Mouse (Mus musculus): ENCODE data around the gene Cyb561d2. TPM values are rescaled to one million over a fixed set of nuclear protein-coding genes. Genes with fewer than 3 reads are reported as not detected.

Cyb561d2 gene
- polyA plus RNA-seq, 1 experiment, result 10.3 TPM

DNA sequence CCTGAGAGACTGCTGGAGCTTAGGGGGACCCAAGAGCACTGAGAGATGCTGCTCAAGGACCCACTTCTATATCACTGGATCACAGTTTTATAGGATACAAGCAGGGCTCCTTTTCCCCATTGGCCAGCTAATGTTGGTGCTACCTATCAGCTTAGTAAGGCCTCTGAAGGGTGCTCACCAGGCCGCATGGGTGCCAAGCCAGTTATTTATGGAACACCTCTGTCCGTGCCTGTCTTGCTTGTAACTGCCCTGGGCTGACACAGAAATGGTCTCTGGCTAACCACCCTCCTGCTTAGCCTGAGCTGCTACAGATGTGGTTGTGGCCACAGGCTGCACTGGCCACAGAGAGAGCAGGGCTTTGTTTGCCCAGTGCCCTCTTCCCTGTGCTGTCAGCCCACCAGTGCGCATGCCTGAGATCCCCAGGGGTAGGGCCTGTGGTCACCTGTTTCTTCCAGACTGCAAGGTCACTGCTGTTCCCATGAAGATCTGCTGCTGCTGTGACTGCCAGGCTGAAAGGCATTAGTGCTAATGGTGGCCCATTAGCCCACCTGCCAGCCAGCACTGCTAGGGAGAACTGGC lies 41.2 kb downstream of the Cyb561d2 start:
- no peak overlapping the region for H3K4me3 ChIP-seq (replicated peaks; ENCODE audit: control insufficient read depth, low read depth, low read length)
- no peak overlapping the region for H3K27ac ChIP-seq (ENCODE audit: control insufficient read depth, insufficient read depth, low read depth, low read length, poor library complexity)
- 78% methylated on average over 3 of the region's 3 CpGs for WGBS
- TF ChIP-seq CTCF (IDR thresholded peaks at IDR 0.05; ENCODE audit: control insufficient read depth, insufficient read depth, low read length) (no peak), POLR2A (IDR thresholded peaks at IDR 0.05; ENCODE audit: borderline replicate concordance, control insufficient read depth, low read depth, low read length) (no peak)
- no peaks in the 10 kb centered on the region for H3K4me1 ChIP-seq (ENCODE audit: control insufficient read depth, insufficient read depth, low read length)

DNA sequence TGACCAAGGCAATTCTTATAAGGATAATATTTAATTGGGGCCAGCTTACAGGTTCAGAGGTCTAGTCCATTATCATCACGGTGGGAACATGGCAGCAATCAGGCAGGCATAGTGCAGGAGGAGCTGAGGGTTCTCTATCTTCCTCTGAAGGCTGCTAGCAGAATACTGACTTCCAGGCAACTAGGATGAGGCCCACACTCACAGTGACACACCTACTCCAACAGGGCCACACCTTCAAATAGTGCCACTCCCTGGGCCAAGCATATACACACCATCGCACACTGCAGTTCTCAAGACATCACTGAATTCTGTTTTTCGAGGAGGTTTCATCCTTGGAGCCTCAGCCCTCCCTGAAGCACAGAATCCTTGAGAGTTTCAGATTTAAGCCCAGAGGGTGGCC lies 45.6 kb downstream of the Cyb561d2 start:
- WGBS, result 80% methylated on average over 3 of the region's 3 CpGs
- Histone ChIP-seq H3K4me3 (replicated peaks; ENCODE audit: control insufficient read depth, low read depth, low read length) (no peak overlapping the region), H3K27ac (ENCODE audit: control insufficient read depth, insufficient read depth, low read depth, low read length, poor library complexity) (no peak overlapping the region), H3K4me1 (ENCODE audit: control insufficient read depth, insufficient read depth, low read length) (no peaks in the 10 kb centered on the region)
- TF ChIP-seq POLR2A (IDR thresholded peaks at IDR 0.05; ENCODE audit: borderline replicate concordance, control insufficient read depth, low read depth, low read length), result no peak
- TF ChIP-seq CTCF (IDR thresholded peaks at IDR 0.05; ENCODE audit: control insufficient read depth, insufficient read depth, low read length), result no peak

DNA sequence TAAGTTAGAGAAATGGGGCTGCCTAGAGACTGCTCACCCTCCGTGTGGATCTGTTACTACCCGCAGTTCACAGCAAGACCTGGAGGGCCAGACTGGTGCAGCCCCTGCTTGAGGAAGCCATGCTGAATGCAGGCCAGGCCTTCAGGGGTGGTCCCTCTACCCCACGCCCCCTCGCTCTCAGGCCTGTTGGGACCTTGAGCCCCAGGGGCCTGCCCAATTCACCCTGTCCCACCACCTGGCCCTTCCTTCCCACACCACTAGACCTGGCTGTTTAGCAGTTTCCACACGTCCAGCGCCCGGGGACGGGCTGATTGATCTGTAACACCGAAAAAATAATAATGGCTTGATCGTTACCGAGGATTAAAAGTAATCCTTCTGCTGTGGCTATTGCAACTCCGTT lies 47.8 kb downstream of the Cyb561d2 start:
- Histone ChIP-seq H3K27ac (ENCODE audit: control insufficient read depth, insufficient read depth, low read depth, low read length, poor library complexity) (no peak overlapping the region), H3K4me3 (replicated peaks; ENCODE audit: control insufficient read depth, low read depth, low read length) (no peak overlapping the region), H3K4me1 (ENCODE audit: control insufficient read depth, insufficient read depth, low read length) (no peaks in the 10 kb centered on the region; the same call in 1 of the 2 replicates)
- no peak for TF ChIP-seq POLR2A (IDR thresholded peaks at IDR 0.05; ENCODE audit: borderline replicate concordance, control insufficient read depth, low read depth, low read length)
- no peak for TF ChIP-seq CTCF (IDR thresholded peaks at IDR 0.05; ENCODE audit: control insufficient read depth, insufficient read depth, low read length)
- 87% methylated on average over 12 of the region's 12 CpGs for WGBS

DNA sequence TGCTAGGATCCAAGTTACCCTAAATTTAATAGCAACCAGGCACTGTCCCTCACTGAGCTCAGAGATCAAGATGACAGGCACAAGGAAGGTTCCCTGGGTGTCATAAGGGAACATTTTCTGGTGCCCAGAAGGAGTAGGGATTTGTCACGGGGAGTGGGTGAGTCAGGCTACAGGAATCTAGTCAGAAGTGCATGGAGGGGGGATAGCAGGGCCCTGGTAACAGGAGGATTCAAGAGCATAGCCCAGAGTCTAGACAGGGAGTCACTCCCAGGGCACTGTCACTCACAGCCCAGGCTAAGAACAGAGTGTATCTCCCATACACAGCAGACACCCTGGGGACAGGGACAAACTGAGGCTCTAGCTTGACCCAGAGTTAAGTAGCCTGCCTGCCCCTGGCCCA lies 48.5 kb downstream of the Cyb561d2 start:
- no peak overlapping the region for H3K4me3 ChIP-seq (replicated peaks; ENCODE audit: control insufficient read depth, low read depth, low read length)
- TF ChIP-seq POLR2A (IDR thresholded peaks at IDR 0.05; ENCODE audit: borderline replicate concordance, control insufficient read depth, low read depth, low read length), result no peak
- TF ChIP-seq CTCF (IDR thresholded peaks at IDR 0.05; ENCODE audit: control insufficient read depth, insufficient read depth, low read length), result no peak
- H3K27ac ChIP-seq (ENCODE audit: control insufficient read depth, insufficient read depth, low read depth, low read length, poor library complexity), result no peak overlapping the region
- 42% methylated on average over 1 of the region's 1 CpGs for WGBS
- H3K4me1 ChIP-seq (ENCODE audit: control insufficient read depth, insufficient read depth, low read length), result no peaks in the 10 kb centered on the region; the same call in 1 of the 2 replicates

DNA sequence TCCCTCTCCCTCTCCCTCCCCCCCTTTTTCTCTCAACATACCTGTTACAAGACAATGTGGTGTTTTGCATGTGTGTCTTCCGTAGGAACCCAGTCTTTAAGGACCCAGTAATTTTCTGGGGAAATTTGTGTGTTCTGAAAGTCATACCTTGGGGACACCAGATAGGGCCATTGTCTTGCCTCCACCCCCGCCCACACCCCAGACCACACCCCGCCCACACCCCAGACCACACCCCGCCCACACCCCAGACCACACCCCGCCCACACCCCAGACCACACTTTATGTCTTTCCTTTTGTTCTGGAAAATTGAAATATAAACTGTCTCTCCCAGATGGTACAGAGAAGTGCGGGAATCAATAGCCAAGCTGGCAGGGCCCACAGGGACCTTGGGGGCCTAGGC lies 51.4 kb downstream of the Cyb561d2 start:
- H3K4me1 ChIP-seq (ENCODE audit: control insufficient read depth, insufficient read depth, low read length), result no peaks in the 10 kb centered on the region; the same call in 1 of the 2 replicates
- no peak overlapping the region for H3K27ac ChIP-seq (ENCODE audit: control insufficient read depth, insufficient read depth, low read depth, low read length, poor library complexity)
- WGBS, result 48% methylated on average over 6 of the region's 6 CpGs
- H3K4me3 ChIP-seq (replicated peaks; ENCODE audit: control insufficient read depth, low read depth, low read length), result no peak overlapping the region
- no peak for TF ChIP-seq POLR2A (IDR thresholded peaks at IDR 0.05; ENCODE audit: borderline replicate concordance, control insufficient read depth, low read depth, low read length)
- TF ChIP-seq CTCF (IDR thresholded peaks at IDR 0.05; ENCODE audit: control insufficient read depth, insufficient read depth, low read length), result no peak

DNA sequence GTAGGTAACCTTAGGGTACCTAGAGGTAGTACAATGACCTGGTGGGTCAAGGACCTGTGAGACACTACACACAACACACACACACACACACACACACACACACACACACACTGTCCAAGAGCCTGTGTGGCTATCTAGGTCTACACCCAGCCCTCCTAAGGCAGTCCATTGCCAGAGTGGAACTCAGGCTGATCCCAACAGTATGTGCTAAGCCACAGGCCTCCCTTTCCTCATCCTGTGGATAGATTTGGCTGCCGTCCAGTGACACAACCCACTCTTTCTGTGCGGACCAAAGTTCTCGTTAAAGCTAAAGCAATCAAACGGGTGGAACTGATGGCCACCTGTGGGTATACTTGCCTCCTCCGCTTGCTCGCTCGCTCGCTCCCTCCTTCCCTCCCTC lies 51.8 kb downstream of the Cyb561d2 start:
- Histone ChIP-seq H3K27ac (ENCODE audit: control insufficient read depth, insufficient read depth, low read depth, low read length, poor library complexity) (no peak overlapping the region), H3K4me1 (ENCODE audit: control insufficient read depth, insufficient read depth, low read length) (no peaks in the 10 kb centered on the region; the same call in 1 of the 2 replicates), H3K4me3 (replicated peaks; ENCODE audit: control insufficient read depth, low read depth, low read length) (no peak overlapping the region)
- TF ChIP-seq POLR2A (IDR thresholded peaks at IDR 0.05; ENCODE audit: borderline replicate concordance, control insufficient read depth, low read depth, low read length) (no peak), CTCF (IDR thresholded peaks at IDR 0.05; ENCODE audit: control insufficient read depth, insufficient read depth, low read length) (no peak)
- WGBS, result 47% methylated on average over 8 of the region's 8 CpGs

Other genes with a start within 250 kb of the Cyb561d2 start
- 2.5 and 7.0 TPM in 2 replicates for gene Cish, start 246.2 kb downstream of the Cyb561d2 start, polyA plus RNA-seq (2011; ENCODE audit: insufficient read depth, insufficient read length, low replicate concordance, missing spikeins)
- 18.2 and 30.2 TPM in 2 replicates for gene Hemk1, start 203.8 kb downstream of the Cyb561d2 start, polyA plus RNA-seq (2011; ENCODE audit: insufficient read depth, insufficient read length, low replicate concordance, missing spikeins)
- gene 6430571L13Rik, start 201.6 kb downstream of the Cyb561d2 start, polyA plus RNA-seq (2011; ENCODE audit: insufficient read depth, insufficient read length, low replicate concordance, missing spikeins), result not detected in 2 replicates
- not detected in 2 replicates for gene Cacna2d2, start 142.6 kb downstream of the Cyb561d2 start, polyA plus RNA-seq (2011; ENCODE audit: insufficient read depth, insufficient read length, low replicate concordance, missing spikeins)
- gene Tmem115, start 8.2 kb downstream of the Cyb561d2 start, polyA plus RNA-seq (2011; ENCODE audit: insufficient read depth, insufficient read length, low replicate concordance, missing spikeins), result 2.2 and 6.6 TPM in 2 replicates
- 9.3 and 24.6 TPM in 2 replicates for gene Nprl2, start within 50 bp of the Cyb561d2 start, polyA plus RNA-seq (2011; ENCODE audit: insufficient read depth, insufficient read length, low replicate concordance, missing spikeins)
- not detected in 2 replicates for gene Zmynd10, start 5.1 kb upstream of the Cyb561d2 start, polyA plus RNA-seq (2011; ENCODE audit: insufficient read depth, insufficient read length, low replicate concordance, missing spikeins)
- 31.3 and 32.3 TPM in 2 replicates for gene Rassf1, start 9.4 kb upstream of the Cyb561d2 start, polyA plus RNA-seq (2011; ENCODE audit: insufficient read depth, insufficient read length, low replicate concordance, missing spikeins)
- gene Tusc2, start 21.1 kb upstream of the Cyb561d2 start, polyA plus RNA-seq (2011; ENCODE audit: insufficient read depth, insufficient read length, low replicate concordance, missing spikeins), result 15.0 and 22.1 TPM in 2 replicates
- gene Hyal2, start 25.8 kb upstream of the Cyb561d2 start, polyA plus RNA-seq (2011; ENCODE audit: insufficient read depth, insufficient read length, low replicate concordance, missing spikeins), result 6.8 and 7.2 TPM in 2 replicates
- 2.9 and 8.5 TPM in 2 replicates for gene Hyal1, start 34.7 kb upstream of the Cyb561d2 start, polyA plus RNA-seq (2011; ENCODE audit: insufficient read depth, insufficient read length, low replicate concordance, missing spikeins)
- 14.9 and 34.9 TPM in 2 replicates for gene Naa80, start 36.7 kb upstream of the Cyb561d2 start, polyA plus RNA-seq (2011; ENCODE audit: insufficient read depth, insufficient read length, low replicate concordance, missing spikeins)
- gene Hyal3, start 38.6 kb upstream of the Cyb561d2 start, polyA plus RNA-seq (2011; ENCODE audit: insufficient read depth, insufficient read length, low replicate concordance, missing spikeins), result 2.8 TPM in 1 of 2 replicates, not detected in the other
- gene Ifrd2, start 45.4 kb upstream of the Cyb561d2 start, polyA plus RNA-seq (2011; ENCODE audit: insufficient read depth, insufficient read length, low replicate concordance, missing spikeins), result 172 and 173 TPM in 2 replicates
- 2.1 TPM in 1 of 2 replicates, not detected in the other for gene Sema3b, start 67.0 kb upstream of the Cyb561d2 start, polyA plus RNA-seq (2011; ENCODE audit: insufficient read depth, insufficient read length, low replicate concordance, missing spikeins)
- gene Gnai2, start 93.2 kb upstream of the Cyb561d2 start, polyA plus RNA-seq (2011; ENCODE audit: insufficient read depth, insufficient read length, low replicate concordance, missing spikeins), result 198 and 273 TPM in 2 replicates
- 1.8 and 4.7 TPM in 2 replicates for gene Slc38a3, start 127.3 kb upstream of the Cyb561d2 start, polyA plus RNA-seq (2011; ENCODE audit: insufficient read depth, insufficient read length, low replicate concordance, missing spikeins)
- gene Gnat1, start 137.5 kb upstream of the Cyb561d2 start, polyA plus RNA-seq (2011; ENCODE audit: insufficient read depth, insufficient read length, low replicate concordance, missing spikeins), result not detected in 2 replicates
- gene Sema3f, start 168.3 kb upstream of the Cyb561d2 start, polyA plus RNA-seq (2011; ENCODE audit: insufficient read depth, insufficient read length, low replicate concordance, missing spikeins), result 3.6 and 5.0 TPM in 2 replicates
- gene Rbm5, start 228.8 kb upstream of the Cyb561d2 start, polyA plus RNA-seq (2011; ENCODE audit: insufficient read depth, insufficient read length, low replicate concordance, missing spikeins), result 97.6 and 118 TPM in 2 replicates

Data from bone marrow, adult 2 months (tissue).